Mouse (Mus musculus): ENCODE measurements around the gene Myo1f.

- TF ChIP-seq CTCF (IDR thresholded peaks at IDR 0.05; ENCODE audit: insufficient read depth, low read length) = 0 out of 2 replicates have a peak, but pooled peaks have one; percentile 23
- TF ChIP-seq POLR2A (IDR thresholded peaks at IDR 0.05; ENCODE audit: borderline replicate concordance, extremely low read depth, low read depth, low read length) = no peak
Observed at GRCm38 (mm10) chr17:33513874-33514273, 41.6 kb upstream of the Myo1f start.
